Mouse (Mus musculus): ENCODE results near the gene Abl1.

GRCm38 (mm10) chr2:31746835-31747234, 58.7 kb downstream of the Abl1 start:
- TF ChIP-seq CTCF (IDR thresholded peaks at IDR 0.05; ENCODE audit: low read depth, low read length) (no peak), POLR2A (IDR thresholded peaks at IDR 0.05; ENCODE audit: insufficient read depth, low read length) (no peak)

All from ES-Bruce4 (cell line).